Mouse (Mus musculus): ENCODE measurements around the gene Comp. TPM values are rescaled to one million over a fixed set of nuclear protein-coding genes. Genes with fewer than 3 reads are reported as not detected.
A peak's percentile ranks its signal among the peaks of the same experiment; 100 is the strongest.

Gene Comp
- polyA plus RNA-seq, 1 experiment from 2014 or later: 1.8 TPM

- Histone ChIP-seq H3K36me3 (peaks cover 84% of the 10 kb centered on the region), H3K4me2 (no peak overlapping the region), H3K9me3 (no peaks in the 10 kb centered on the region), H3K4me3 (no peak overlapping the region), H3K4me1 (replicated peaks) (no peaks in the 10 kb centered on the region), H3K27ac (replicated peaks) (no peak overlapping the region), H3K9ac (no peak overlapping the region), H3K27me3 (no peaks in the 10 kb centered on the region)
- no peak for ATAC-seq (ENCODE audit: low read depth)
- WGBS: 90% methylated on average over 7 of the region's 7 CpGs
Measured at GRCm38 (mm10) chr8:70340659-70341058, 32.7 kb upstream of the Comp start.

- no peak for ATAC-seq (ENCODE audit: low read depth)
- H3K4me1 ChIP-seq (replicated peaks): no peaks in the 10 kb centered on the region
- no peak overlapping the region for H3K4me2 ChIP-seq
- peak overlapping the region; percentile 31; the same call in 1 of the 2 replicates for H3K9ac ChIP-seq
- WGBS: 94% methylated on average over 14 of the region's 14 CpGs
- H3K36me3 ChIP-seq: peaks cover 71% of the 10 kb centered on the region
- H3K27me3 ChIP-seq: no peaks in the 10 kb centered on the region
- no peaks in the 10 kb centered on the region for H3K9me3 ChIP-seq
- H3K4me3 ChIP-seq: no peak overlapping the region
- H3K27ac ChIP-seq (replicated peaks): no peak overlapping the region
Measured at GRCm38 (mm10) chr8:70342007-70342406, 31.4 kb upstream of the Comp start.

DNA sequence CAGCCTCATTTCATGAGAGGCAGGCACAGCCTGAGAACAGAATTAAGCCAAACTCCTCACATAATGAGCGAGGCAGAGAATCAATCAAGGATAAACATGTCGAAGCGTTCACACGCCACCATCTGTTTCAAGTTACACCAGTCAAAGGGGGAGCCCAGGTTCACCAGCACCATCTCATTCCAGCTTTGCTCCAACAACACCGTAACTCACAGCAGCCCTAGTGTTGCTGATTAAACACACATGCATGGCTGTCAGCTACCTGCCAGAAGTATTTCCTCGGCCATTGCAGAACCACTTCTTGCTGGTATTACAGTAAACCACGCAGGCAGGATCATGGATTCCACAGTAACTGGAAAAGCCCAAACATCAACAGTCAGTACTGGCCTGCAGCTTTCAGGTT lies 30.3 kb upstream of the Comp start:
- Histone ChIP-seq H3K27ac (replicated peaks) (no peak overlapping the region), H3K9me3 (no peaks in the 10 kb centered on the region), H3K27me3 (no peaks in the 10 kb centered on the region), H3K9ac (peak overlapping the region; percentile 5; the same call in 1 of the 2 replicates), H3K4me3 (no peak overlapping the region), H3K4me2 (no peak overlapping the region), H3K36me3 (peaks cover 60% of the 10 kb centered on the region), H3K4me1 (replicated peaks) (peaks cover 5% of the 10 kb centered on the region)
- no peak for ATAC-seq (ENCODE audit: low read depth)
- WGBS: 75% methylated on average over 7 of the region's 7 CpGs

DNA sequence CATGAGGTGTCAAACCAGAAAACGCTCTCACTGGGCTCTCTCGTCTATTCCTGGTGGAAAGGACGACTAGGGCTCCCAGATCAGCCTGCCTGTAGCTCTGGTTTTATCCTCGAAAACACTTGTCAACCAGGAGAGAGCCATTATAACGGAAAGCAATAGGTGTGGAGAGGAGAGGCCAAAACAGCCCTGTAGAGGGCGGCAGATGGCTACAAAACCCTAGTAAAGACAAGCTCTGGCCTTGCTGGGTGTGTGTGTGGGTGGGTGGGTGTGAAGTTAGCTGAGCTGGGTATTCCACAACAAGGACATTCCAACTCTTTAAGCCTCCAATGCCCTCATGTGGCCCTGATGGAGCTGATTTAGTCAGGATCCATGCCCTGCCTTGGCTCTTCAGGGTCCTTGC lies 29.7 kb upstream of the Comp start:
- peak; percentile 52; the same call in 1 of the 2 replicates for ATAC-seq (ENCODE audit: low read depth)
- Histone ChIP-seq H3K36me3 (peaks cover 60% of the 10 kb centered on the region), H3K4me1 (replicated peaks) (peaks cover 11% of the 10 kb centered on the region), H3K4me2 (no peak overlapping the region), H3K27ac (replicated peaks) (no peak overlapping the region), H3K9ac (peak overlapping the region; percentile 5; the same call in 1 of the 2 replicates), H3K27me3 (no peaks in the 10 kb centered on the region), H3K4me3 (no peak overlapping the region), H3K9me3 (no peaks in the 10 kb centered on the region)
- 67% methylated on average over 6 of the region's 6 CpGs for WGBS

DNA sequence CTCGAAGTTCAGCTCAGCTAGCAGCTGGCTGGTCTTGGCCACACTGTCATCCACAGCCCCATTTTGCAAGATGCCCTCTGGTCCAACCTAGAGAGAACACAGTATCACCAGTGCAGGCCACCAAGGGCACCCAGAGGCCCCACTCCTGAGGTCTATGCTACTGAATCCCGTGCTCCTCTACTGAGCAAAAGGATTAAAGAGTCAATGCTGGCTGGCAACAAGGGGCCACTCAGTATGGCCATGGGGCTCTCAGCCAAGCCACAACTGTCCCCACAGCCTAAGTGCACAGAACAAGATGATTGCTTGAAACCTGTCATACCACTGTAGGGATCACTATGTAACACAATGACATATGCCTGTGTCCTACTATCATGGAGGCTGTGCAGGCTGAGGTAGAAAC lies 29.1 kb upstream of the Comp start:
- 0 out of 2 replicates have a peak overlapping the region, but pooled peaks have one; percentile 12 for H3K9ac ChIP-seq
- peaks cover 17% of the 10 kb centered on the region for H3K4me1 ChIP-seq (replicated peaks)
- H3K27ac ChIP-seq (replicated peaks): no peak overlapping the region
- no peak overlapping the region for H3K4me3 ChIP-seq
- no peaks in the 10 kb centered on the region for H3K27me3 ChIP-seq
- no peaks in the 10 kb centered on the region for H3K9me3 ChIP-seq
- no peak for ATAC-seq (ENCODE audit: low read depth)
- peaks cover 60% of the 10 kb centered on the region for H3K36me3 ChIP-seq
- no peak overlapping the region for H3K4me2 ChIP-seq
- WGBS: 94% methylated on average over 2 of the region's 2 CpGs

GRCm38 (mm10) chr8:70347443-70347842 lies 25.9 kb upstream of the Comp start:
- peaks cover 30% of the 10 kb centered on the region for H3K36me3 ChIP-seq
- 95% methylated on average over 4 of the region's 4 CpGs for WGBS

GRCm38 (mm10) chr8:70347860-70348420 lies 25.4 kb upstream of the Comp start:
- no peak overlapping the region for H3K27ac ChIP-seq (replicated peaks)
- H3K9ac ChIP-seq: no peak overlapping the region
- ATAC-seq (ENCODE audit: low read depth): no peak
- H3K4me1 ChIP-seq (replicated peaks): peaks cover 49% of the 10 kb centered on the region
- H3K4me3 ChIP-seq: no peak overlapping the region
- no peaks in the 10 kb centered on the region for H3K27me3 ChIP-seq
- WGBS: 79% methylated on average over 1 of the region's 1 CpGs
- H3K9me3 ChIP-seq: no peaks in the 10 kb centered on the region
- H3K36me3 ChIP-seq: peaks cover 25% of the 10 kb centered on the region
- no peak overlapping the region for H3K4me2 ChIP-seq

More at GRCm38 (mm10) chr8:70347443-70347842, 25.9 kb upstream of the Comp start:
- Histone ChIP-seq H3K4me3 (no peak overlapping the region), H3K4me1 (replicated peaks) (peaks cover 48% of the 10 kb centered on the region), H3K4me2 (no peak overlapping the region), H3K9me3 (no peaks in the 10 kb centered on the region), H3K9ac (no peak overlapping the region), H3K27ac (replicated peaks) (no peak overlapping the region), H3K27me3 (no peaks in the 10 kb centered on the region)
- ATAC-seq (ENCODE audit: low read depth): no peak

DNA sequence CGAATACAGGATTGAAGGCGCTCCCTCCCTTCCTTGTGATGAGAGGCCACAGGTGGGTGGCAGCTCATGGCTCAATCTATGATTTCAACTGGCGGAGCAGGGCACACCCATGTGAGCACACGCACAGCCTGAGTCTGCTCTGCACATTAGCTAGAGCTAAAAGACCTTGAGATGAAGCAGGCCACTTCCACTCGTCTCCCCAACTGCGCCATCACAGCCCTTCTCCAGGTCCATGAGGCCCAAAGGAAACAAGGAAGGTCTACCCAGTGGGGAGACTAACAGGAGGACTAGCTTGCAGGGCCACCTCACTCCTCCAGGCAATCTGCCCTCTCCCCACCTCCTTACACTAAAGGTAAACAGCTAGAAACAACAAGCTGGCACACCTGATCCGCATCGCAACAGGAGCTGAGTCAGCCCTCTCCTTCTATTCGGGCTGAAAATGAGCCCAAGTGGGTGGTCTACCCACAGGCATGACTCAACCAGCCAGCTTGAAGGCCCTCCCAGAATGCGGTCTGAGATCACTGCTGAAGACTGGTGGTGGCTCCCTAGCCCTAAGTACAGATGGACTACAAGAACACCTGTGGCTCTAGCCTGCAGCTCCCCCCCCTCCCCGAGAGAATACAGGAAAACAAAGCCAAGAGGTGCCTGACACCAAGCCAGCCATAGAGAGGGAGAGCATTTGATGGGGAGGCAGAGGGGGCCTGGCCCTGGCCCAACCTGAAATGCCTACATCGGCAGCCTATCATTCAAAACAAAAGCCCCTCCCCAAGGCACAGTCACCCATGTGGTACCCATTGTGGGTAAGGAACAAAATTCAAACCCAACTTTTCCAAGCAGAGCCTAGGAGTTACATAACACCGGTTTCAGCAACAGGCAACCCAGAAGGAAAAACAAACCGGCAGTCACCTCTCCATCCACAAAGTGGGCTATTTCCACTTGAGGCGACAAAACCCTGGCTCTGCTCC lies 22.0 kb upstream of the Comp start:
- 57% methylated on average over 15 of the region's 15 CpGs for WGBS
- no peaks in the 10 kb centered on the region for H3K27me3 ChIP-seq
- H3K9ac ChIP-seq: peak overlapping the region; percentile 98
- ATAC-seq (ENCODE audit: low read depth): no peak
- H3K36me3 ChIP-seq: peaks cover 13% of the 10 kb centered on the region
- no peak overlapping the region for H3K27ac ChIP-seq (replicated peaks)
- H3K4me3 ChIP-seq: peak overlapping the region; percentile 100
- H3K4me1 ChIP-seq (replicated peaks): peaks cover 58% of the 10 kb centered on the region
- H3K9me3 ChIP-seq: no peaks in the 10 kb centered on the region
- peak overlapping the region; percentile 100 for H3K4me2 ChIP-seq

DNA sequence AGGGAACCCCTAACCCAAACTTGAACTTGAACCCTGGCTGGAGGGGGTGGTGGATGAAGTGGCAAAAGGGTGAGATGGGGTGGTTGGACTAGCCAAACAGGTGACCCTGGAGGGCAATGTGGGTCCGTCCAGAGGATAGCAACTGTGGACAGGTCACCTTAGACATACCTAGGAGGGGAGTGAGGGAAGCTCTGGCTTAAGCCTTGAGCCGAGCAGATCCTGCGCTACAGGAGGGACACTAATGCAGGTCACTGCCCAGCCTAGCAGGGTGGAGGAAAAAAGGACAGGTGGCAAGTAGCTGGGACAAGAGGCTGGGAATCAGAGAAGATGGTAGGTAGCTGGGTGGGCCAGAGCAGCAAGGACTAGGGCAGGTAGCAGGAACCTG lies 21.4 kb upstream of the Comp start:
- Histone ChIP-seq H3K27ac (replicated peaks) (no peak overlapping the region), H3K9ac (peak overlapping the region; percentile 98), H3K4me3 (peak overlapping the region; percentile 100), H3K4me1 (replicated peaks) (peaks cover 58% of the 10 kb centered on the region), H3K27me3 (no peaks in the 10 kb centered on the region), H3K9me3 (no peaks in the 10 kb centered on the region), H3K4me2 (peak overlapping the region; percentile 100), H3K36me3 (peaks cover 13% of the 10 kb centered on the region)
- ATAC-seq (ENCODE audit: low read depth): no peak
- 32% methylated on average over 3 of the region's 3 CpGs for WGBS

GRCm38 (mm10) chr8:70352657-70353151 lies 20.7 kb upstream of the Comp start:
- peaks cover 57% of the 10 kb centered on the region for H3K4me1 ChIP-seq (replicated peaks)

GRCm38 (mm10) chr8:70353194-70353817 lies 20.1 kb upstream of the Comp start, which contains the start of gene Upf1:
Upf1 (minus strand) TSS chr8:70353278.
- Histone ChIP-seq H3K27ac (replicated peaks) (peak within 1 kb of the TSS; percentile 90), H3K9ac (peak within 1 kb of the TSS; percentile 98), H3K4me3 (peak within 1 kb of the TSS; percentile 100), H3K4me1 (replicated peaks) (peaks cover 51% of the 10 kb centered on the region), H3K27me3 (no peaks in the 10 kb centered on the region), H3K9me3 (no peaks in the 10 kb centered on the region), H3K36me3 (peaks cover 12% of the 10 kb centered on the region), H3K4me2 (peak within 1 kb of the TSS; percentile 100)
- WGBS: under 1% methylated on average over 62 of the region's 69 CpGs
- ATAC-seq (ENCODE audit: low read depth): peak; percentile 89

More at GRCm38 (mm10) chr8:70352657-70353151, 20.7 kb upstream of the Comp start:
- ATAC-seq (ENCODE audit: low read depth): peak; percentile 46
- Histone ChIP-seq H3K36me3 (peaks cover 13% of the 10 kb centered on the region), H3K4me3 (peak overlapping the region; percentile 100), H3K9ac (peak overlapping the region; percentile 98), H3K4me2 (peak overlapping the region; percentile 100), H3K27me3 (no peaks in the 10 kb centered on the region), H3K27ac (replicated peaks) (peak overlapping the region; percentile 90), H3K9me3 (no peaks in the 10 kb centered on the region)
- WGBS: under 1% methylated on average over 60 of the region's 64 CpGs
